Mouse (Mus musculus): ENCODE data around the gene Arhgef33. TPM values are rescaled to one million over a fixed set of nuclear protein-coding genes. Genes with fewer than 3 reads are reported as not detected.

Gene Arhgef33
- polyA plus RNA-seq, 2 experiments: 1.1 to 1.4 TPM

GRCm38 (mm10) chr17:80391423-80392403, 84.5 kb downstream of the Arhgef33 start:
- no peak for TF ChIP-seq POLR2A (IDR thresholded peaks at IDR 0.05; ENCODE audit: borderline replicate concordance, extremely low read depth, insufficient read depth, insufficient read length)
- WGBS: 12% methylated on average over 17 of the region's 17 CpGs

GRCm38 (mm10) chr17:80398243-80398642, 91.0 kb downstream of the Arhgef33 start:
- no peak overlapping the region for H3K4me2 ChIP-seq (replicated peaks; ENCODE audit: low read depth, low read length, severe bottlenecking)
- WGBS: 96% methylated on average over 7 of the region's 7 CpGs
- TF ChIP-seq POLR2A (IDR thresholded peaks at IDR 0.05; ENCODE audit: borderline replicate concordance, extremely low read depth, insufficient read depth, insufficient read length): no peak
- no peaks in the 10 kb centered on the region for H3K4me1 ChIP-seq (ENCODE audit: control insufficient read depth, insufficient read depth, low read length)
- no peak overlapping the region for H3K4me3 ChIP-seq (replicated peaks; ENCODE audit: low read length)
- DNase-seq (ENCODE audit: low spot score) (no peak), ATAC-seq (ENCODE audit: low FRiP score, low read depth) (no peak)
- no peak overlapping the region for H3K27ac ChIP-seq (replicated peaks; ENCODE audit: low read depth, low read length)
- H3K36me3 ChIP-seq (ENCODE audit: control insufficient read depth, insufficient read depth, low read length): peaks cover 44% of the 10 kb centered on the region
- no peaks in the 10 kb centered on the region for H3K9me3 ChIP-seq (ENCODE audit: control insufficient read depth, low read length)
- no peaks in the 10 kb centered on the region for H3K27me3 ChIP-seq (ENCODE audit: control insufficient read depth, insufficient read depth, low read length)
- H3K9ac ChIP-seq (ENCODE audit: low read depth, low read length, severe bottlenecking): no peak overlapping the region

More at GRCm38 (mm10) chr17:80391423-80392403, 84.5 kb downstream of the Arhgef33 start:
- DNase-seq (ENCODE audit: low spot score) (peak; percentile 64), ATAC-seq (ENCODE audit: low FRiP score, low read depth) (peak; percentile 87)
- Histone ChIP-seq H3K4me1 (ENCODE audit: control insufficient read depth, insufficient read depth, low read length) (no peaks in the 10 kb centered on the region), H3K9me3 (ENCODE audit: control insufficient read depth, low read length) (no peaks in the 10 kb centered on the region), H3K9ac (ENCODE audit: low read depth, low read length, severe bottlenecking) (peak overlapping the region; percentile 48), H3K27me3 (ENCODE audit: control insufficient read depth, insufficient read depth, low read length) (no peaks in the 10 kb centered on the region), H3K4me2 (replicated peaks; ENCODE audit: low read depth, low read length, severe bottlenecking) (peak overlapping the region; percentile 57), H3K4me3 (replicated peaks; ENCODE audit: low read length) (peak overlapping the region; percentile 44), H3K36me3 (ENCODE audit: control insufficient read depth, insufficient read depth, low read length) (peaks cover 2% of the 10 kb centered on the region; the same call in 1 of the 2 replicates), H3K27ac (replicated peaks; ENCODE audit: low read depth, low read length) (no peak overlapping the region; the same call in 1 of the 2 replicates)

DNA sequence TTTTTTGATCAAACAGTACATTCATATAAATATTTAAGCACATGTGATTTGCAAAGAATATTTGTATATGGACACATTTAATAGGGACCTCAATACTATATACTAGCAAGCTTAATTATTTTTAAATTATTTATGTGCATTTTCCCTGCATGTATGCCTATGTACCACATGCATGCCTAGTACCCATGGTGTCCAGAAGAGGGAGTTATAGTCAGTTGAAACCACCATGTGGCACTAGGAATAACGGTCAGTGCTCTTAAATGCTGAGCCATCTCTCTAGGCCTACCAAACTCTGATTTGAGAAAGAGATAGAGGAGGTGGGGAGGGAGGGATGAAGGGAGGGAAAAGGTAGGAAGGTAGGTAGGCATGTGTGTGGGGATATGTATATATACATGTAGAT, 104.0 kb downstream of the Arhgef33 start:
- H3K27me3 ChIP-seq (ENCODE audit: control insufficient read depth, insufficient read depth, low read length): no peaks in the 10 kb centered on the region
- H3K4me2 ChIP-seq (replicated peaks; ENCODE audit: low read depth, low read length, severe bottlenecking): no peak overlapping the region
- DNase-seq (ENCODE audit: low spot score) (no peak), ATAC-seq (ENCODE audit: low FRiP score, low read depth) (no peak)
- no peak overlapping the region for H3K27ac ChIP-seq (replicated peaks; ENCODE audit: low read depth, low read length)
- 72% methylated on average over 1 of the region's 1 CpGs for WGBS
- no peaks in the 10 kb centered on the region for H3K9me3 ChIP-seq (ENCODE audit: control insufficient read depth, low read length)
- H3K36me3 ChIP-seq (ENCODE audit: control insufficient read depth, insufficient read depth, low read length): peaks cover 84% of the 10 kb centered on the region
- no peak for TF ChIP-seq POLR2A (IDR thresholded peaks at IDR 0.05; ENCODE audit: borderline replicate concordance, extremely low read depth, insufficient read depth, insufficient read length)
- H3K4me1 ChIP-seq (ENCODE audit: control insufficient read depth, insufficient read depth, low read length): no peaks in the 10 kb centered on the region
- H3K9ac ChIP-seq (ENCODE audit: low read depth, low read length, severe bottlenecking): no peak overlapping the region
- no peak overlapping the region for H3K4me3 ChIP-seq (replicated peaks; ENCODE audit: low read length)

- peaks cover 67% of the 10 kb centered on the region for H3K36me3 ChIP-seq (ENCODE audit: control insufficient read depth, insufficient read depth, low read length)
- no peak for DNase-seq (ENCODE audit: low spot score)
- no peaks in the 10 kb centered on the region for H3K4me1 ChIP-seq (ENCODE audit: control insufficient read depth, insufficient read depth, low read length)
- WGBS: 91% methylated on average over 10 of the region's 10 CpGs
- H3K4me2 ChIP-seq (replicated peaks; ENCODE audit: low read depth, low read length, severe bottlenecking): no peak overlapping the region
- no peak overlapping the region for H3K9ac ChIP-seq (ENCODE audit: low read depth, low read length, severe bottlenecking)
- H3K4me3 ChIP-seq (replicated peaks; ENCODE audit: low read length): no peak overlapping the region
- ATAC-seq (ENCODE audit: low FRiP score, low read depth): no peak
- H3K27me3 ChIP-seq (ENCODE audit: control insufficient read depth, insufficient read depth, low read length): no peaks in the 10 kb centered on the region
- H3K27ac ChIP-seq (replicated peaks; ENCODE audit: low read depth, low read length): no peak overlapping the region
- no peak for TF ChIP-seq POLR2A (IDR thresholded peaks at IDR 0.05; ENCODE audit: borderline replicate concordance, extremely low read depth, insufficient read depth, insufficient read length)
- no peaks in the 10 kb centered on the region for H3K9me3 ChIP-seq (ENCODE audit: control insufficient read depth, low read length)
Observed at GRCm38 (mm10) chr17:80418572-80419210, 111.5 kb downstream of the Arhgef33 start.

GRCm38 (mm10) chr17:80420998-80421397, 113.8 kb downstream of the Arhgef33 start:
- Histone ChIP-seq H3K4me1 (ENCODE audit: control insufficient read depth, insufficient read depth, low read length) (no peaks in the 10 kb centered on the region), H3K4me2 (replicated peaks; ENCODE audit: low read depth, low read length, severe bottlenecking) (no peak overlapping the region), H3K9ac (ENCODE audit: low read depth, low read length, severe bottlenecking) (no peak overlapping the region), H3K36me3 (ENCODE audit: control insufficient read depth, insufficient read depth, low read length) (peaks cover 55% of the 10 kb centered on the region), H3K27me3 (ENCODE audit: control insufficient read depth, insufficient read depth, low read length) (no peaks in the 10 kb centered on the region), H3K4me3 (replicated peaks; ENCODE audit: low read length) (no peak overlapping the region), H3K9me3 (ENCODE audit: control insufficient read depth, low read length) (no peaks in the 10 kb centered on the region), H3K27ac (replicated peaks; ENCODE audit: low read depth, low read length) (no peak overlapping the region)
- no peak for TF ChIP-seq POLR2A (IDR thresholded peaks at IDR 0.05; ENCODE audit: borderline replicate concordance, extremely low read depth, insufficient read depth, insufficient read length)
- WGBS: 84% methylated on average over 1 of the region's 1 CpGs
- DNase-seq (ENCODE audit: low spot score) (no peak), ATAC-seq (ENCODE audit: low FRiP score, low read depth) (no peak)
